Mouse (Mus musculus): ENCODE data around the gene Afg3l1. TPM values are rescaled to one million over a fixed set of nuclear protein-coding genes. Genes with fewer than 3 reads are reported as not detected.
"Not testable (repeated sequence)": the region's sequence is repeated elsewhere in the genome, so short reads cannot be mapped to it uniquely, and the experiment has no call there.

The Afg3l1 gene
- polyA plus RNA-seq, 1 experiment from 2014 or later: 36.3 TPM

- ATAC-seq (ENCODE audit: insufficient number of reproducible peaks, insufficient read depth, low FRiP score, low read depth); H3K4me1 ChIP-seq (ENCODE audit: control insufficient read depth, insufficient read depth, low read length); H3K27ac ChIP-seq (ENCODE audit: low read length); H3K4me2 ChIP-seq (replicated peaks; ENCODE audit: low read depth, low read length); H3K9ac ChIP-seq (replicated peaks; ENCODE audit: low read depth, low read length); H3K9me3 ChIP-seq (ENCODE audit: control insufficient read depth, low read depth, low read length); H3K4me3 ChIP-seq (ENCODE audit: low read depth, low read length); H3K27me3 ChIP-seq (ENCODE audit: control insufficient read depth, insufficient read depth, low read length): not testable (repeated sequence)
- peaks cover 16% of the 10 kb centered on the region for H3K36me3 ChIP-seq (ENCODE audit: control insufficient read depth, insufficient read depth, low read length)
- WGBS: 92% methylated on average over 12 of the region's 12 CpGs
Measured at GRCm38 (mm10) chr8:123451747-123452146, 26.0 kb upstream of the Afg3l1 start.

- WGBS: 82% methylated on average over 4 of the region's 4 CpGs
- Histone ChIP-seq H3K9me3 (ENCODE audit: control insufficient read depth, low read depth, low read length) (no peaks in the 10 kb centered on the region), H3K27ac (ENCODE audit: low read length) (no peak overlapping the region), H3K27me3 (ENCODE audit: control insufficient read depth, insufficient read depth, low read length) (no peaks in the 10 kb centered on the region), H3K36me3 (ENCODE audit: control insufficient read depth, insufficient read depth, low read length) (peaks cover 16% of the 10 kb centered on the region), H3K4me3 (ENCODE audit: low read depth, low read length) (no peak overlapping the region), H3K4me1 (ENCODE audit: control insufficient read depth, insufficient read depth, low read length) (no peaks in the 10 kb centered on the region), H3K4me2 (replicated peaks; ENCODE audit: low read depth, low read length) (no peak overlapping the region), H3K9ac (replicated peaks; ENCODE audit: low read depth, low read length) (no peak overlapping the region)
- ATAC-seq (ENCODE audit: insufficient number of reproducible peaks, insufficient read depth, low FRiP score, low read depth): no peak
Measured at GRCm38 (mm10) chr8:123452149-123452548, 25.6 kb upstream of the Afg3l1 start.

- Histone ChIP-seq H3K9me3 (ENCODE audit: control insufficient read depth, low read depth, low read length) (no peaks in the 10 kb centered on the region), H3K27me3 (ENCODE audit: control insufficient read depth, insufficient read depth, low read length) (no peaks in the 10 kb centered on the region), H3K27ac (ENCODE audit: low read length) (no peak overlapping the region), H3K4me1 (ENCODE audit: control insufficient read depth, insufficient read depth, low read length) (no peaks in the 10 kb centered on the region), H3K4me2 (replicated peaks; ENCODE audit: low read depth, low read length) (no peak overlapping the region), H3K36me3 (ENCODE audit: control insufficient read depth, insufficient read depth, low read length) (peaks cover 25% of the 10 kb centered on the region), H3K4me3 (ENCODE audit: low read depth, low read length) (no peak overlapping the region), H3K9ac (replicated peaks; ENCODE audit: low read depth, low read length) (no peak overlapping the region)
- no peak for ATAC-seq (ENCODE audit: insufficient number of reproducible peaks, insufficient read depth, low FRiP score, low read depth)
- WGBS: 70% methylated on average over 7 of the region's 7 CpGs
Measured at GRCm38 (mm10) chr8:123453291-123453690, 24.4 kb upstream of the Afg3l1 start.

GRCm38 (mm10) chr8:123453951-123454350 lies 23.8 kb upstream of the Afg3l1 start:
- no peaks in the 10 kb centered on the region for H3K27me3 ChIP-seq (ENCODE audit: control insufficient read depth, insufficient read depth, low read length)
- H3K4me2 ChIP-seq (replicated peaks; ENCODE audit: low read depth, low read length): no peak overlapping the region
- no peaks in the 10 kb centered on the region for H3K4me1 ChIP-seq (ENCODE audit: control insufficient read depth, insufficient read depth, low read length)
- no peak overlapping the region for H3K27ac ChIP-seq (ENCODE audit: low read length)
- H3K9ac ChIP-seq (replicated peaks; ENCODE audit: low read depth, low read length): no peak overlapping the region
- no peak for ATAC-seq (ENCODE audit: insufficient number of reproducible peaks, insufficient read depth, low FRiP score, low read depth)
- no peak overlapping the region for H3K4me3 ChIP-seq (ENCODE audit: low read depth, low read length)
- WGBS: 81% methylated on average over 5 of the region's 5 CpGs
- H3K9me3 ChIP-seq (ENCODE audit: control insufficient read depth, low read depth, low read length): no peaks in the 10 kb centered on the region
- peaks cover 28% of the 10 kb centered on the region for H3K36me3 ChIP-seq (ENCODE audit: control insufficient read depth, insufficient read depth, low read length)

- no peak overlapping the region for H3K9ac ChIP-seq (replicated peaks; ENCODE audit: low read depth, low read length)
- no peak overlapping the region for H3K27ac ChIP-seq (ENCODE audit: low read length)
- H3K4me2 ChIP-seq (replicated peaks; ENCODE audit: low read depth, low read length): no peak overlapping the region
- WGBS: 92% methylated on average over 6 of the region's 6 CpGs
- peaks cover 28% of the 10 kb centered on the region for H3K36me3 ChIP-seq (ENCODE audit: control insufficient read depth, insufficient read depth, low read length)
- H3K4me3 ChIP-seq (ENCODE audit: low read depth, low read length): no peak overlapping the region
- no peaks in the 10 kb centered on the region for H3K9me3 ChIP-seq (ENCODE audit: control insufficient read depth, low read depth, low read length)
- no peak for ATAC-seq (ENCODE audit: insufficient number of reproducible peaks, insufficient read depth, low FRiP score, low read depth)
- H3K27me3 ChIP-seq (ENCODE audit: control insufficient read depth, insufficient read depth, low read length): no peaks in the 10 kb centered on the region
- no peaks in the 10 kb centered on the region for H3K4me1 ChIP-seq (ENCODE audit: control insufficient read depth, insufficient read depth, low read length)
Measured at GRCm38 (mm10) chr8:123454559-123454958, 23.1 kb upstream of the Afg3l1 start.

GRCm38 (mm10) chr8:123463651-123464050 lies 14.1 kb upstream of the Afg3l1 start:
- Histone ChIP-seq H3K27me3 (ENCODE audit: control insufficient read depth, insufficient read depth, low read length) (no peaks in the 10 kb centered on the region), H3K27ac (ENCODE audit: low read length) (no peak overlapping the region), H3K36me3 (ENCODE audit: control insufficient read depth, insufficient read depth, low read length) (peaks cover 14% of the 10 kb centered on the region), H3K9ac (replicated peaks; ENCODE audit: low read depth, low read length) (no peak overlapping the region), H3K4me2 (replicated peaks; ENCODE audit: low read depth, low read length) (no peak overlapping the region), H3K4me3 (ENCODE audit: low read depth, low read length) (no peak overlapping the region), H3K9me3 (ENCODE audit: control insufficient read depth, low read depth, low read length) (no peaks in the 10 kb centered on the region), H3K4me1 (ENCODE audit: control insufficient read depth, insufficient read depth, low read length) (no peaks in the 10 kb centered on the region)
- no peak for ATAC-seq (ENCODE audit: insufficient number of reproducible peaks, insufficient read depth, low FRiP score, low read depth)
- 80% methylated on average over 4 of the region's 4 CpGs for WGBS

GRCm38 (mm10) chr8:123467476-123467875 lies 10.2 kb upstream of the Afg3l1 start:
- Histone ChIP-seq H3K4me3 (ENCODE audit: low read depth, low read length) (no peak overlapping the region), H3K4me2 (replicated peaks; ENCODE audit: low read depth, low read length) (no peak overlapping the region), H3K27me3 (ENCODE audit: control insufficient read depth, insufficient read depth, low read length) (no peaks in the 10 kb centered on the region), H3K9me3 (ENCODE audit: control insufficient read depth, low read depth, low read length) (no peaks in the 10 kb centered on the region), H3K27ac (ENCODE audit: low read length) (no peak overlapping the region), H3K4me1 (ENCODE audit: control insufficient read depth, insufficient read depth, low read length) (no peaks in the 10 kb centered on the region), H3K9ac (replicated peaks; ENCODE audit: low read depth, low read length) (no peak overlapping the region), H3K36me3 (ENCODE audit: control insufficient read depth, insufficient read depth, low read length) (peaks cover under 1% of the 10 kb centered on the region; the same call in 1 of the 2 replicates)
- ATAC-seq (ENCODE audit: insufficient number of reproducible peaks, insufficient read depth, low FRiP score, low read depth): no peak
- 81% methylated on average over 3 of the region's 3 CpGs for WGBS

- WGBS: 42% methylated on average over 6 of the region's 6 CpGs
- not testable (repeated sequence) for H3K27me3 ChIP-seq (ENCODE audit: control insufficient read depth, insufficient read depth, low read length); H3K4me2 ChIP-seq (replicated peaks; ENCODE audit: low read depth, low read length); H3K36me3 ChIP-seq (ENCODE audit: control insufficient read depth, insufficient read depth, low read length); H3K4me3 ChIP-seq (ENCODE audit: low read depth, low read length); ATAC-seq (ENCODE audit: insufficient number of reproducible peaks, insufficient read depth, low FRiP score, low read depth); H3K9me3 ChIP-seq (ENCODE audit: control insufficient read depth, low read depth, low read length); H3K9ac ChIP-seq (replicated peaks; ENCODE audit: low read depth, low read length); H3K4me1 ChIP-seq (ENCODE audit: control insufficient read depth, insufficient read depth, low read length); H3K27ac ChIP-seq (ENCODE audit: low read length)
Measured at GRCm38 (mm10) chr8:123472991-123473390, 4.7 kb upstream of the Afg3l1 start.

GRCm38 (mm10) chr8:123474549-123474948 lies 3.2 kb upstream of the Afg3l1 start:
- not testable (repeated sequence) for H3K27ac ChIP-seq (ENCODE audit: low read length); ATAC-seq (ENCODE audit: insufficient number of reproducible peaks, insufficient read depth, low FRiP score, low read depth); H3K4me1 ChIP-seq (ENCODE audit: control insufficient read depth, insufficient read depth, low read length); H3K27me3 ChIP-seq (ENCODE audit: control insufficient read depth, insufficient read depth, low read length); H3K4me2 ChIP-seq (replicated peaks; ENCODE audit: low read depth, low read length); H3K4me3 ChIP-seq (ENCODE audit: low read depth, low read length); H3K36me3 ChIP-seq (ENCODE audit: control insufficient read depth, insufficient read depth, low read length); H3K9me3 ChIP-seq (ENCODE audit: control insufficient read depth, low read depth, low read length); H3K9ac ChIP-seq (replicated peaks; ENCODE audit: low read depth, low read length)
- 64% methylated on average over 5 of the region's 5 CpGs for WGBS

All from stomach, embryonic 14.5 days (tissue).